Mouse (Mus musculus) ES-Bruce4 (cell line): ENCODE results near the gene Slc9a3r2. TPM values are rescaled to one million over a fixed set of nuclear protein-coding genes. Genes with fewer than 3 reads are reported as not detected.

Experiments
- H3K27ac ChIP-seq: 2 replicates; pipeline ENCODE4 v1.5.1; 2012; ENCODE audit warnings: low read length, inconsistent platforms; ENCODE audit not compliant: insufficient read depth
- H3K27me3 ChIP-seq: 2 replicates; pipeline ENCODE4 v1.6.1; 2012; ENCODE audit warnings: mild to moderate bottlenecking, low read length, inconsistent platforms; ENCODE audit not compliant: control insufficient read depth, poor library complexity, insufficient read depth, severe bottlenecking
- H3K36me3 ChIP-seq: 2 replicates; pipeline ENCODE4 v1.6.1; 2012; ENCODE audit warnings: inconsistent platforms, mild to moderate bottlenecking, low read length, moderate library complexity; ENCODE audit not compliant: control insufficient read depth, poor library complexity, insufficient read depth, severe bottlenecking
- H3K4me1 ChIP-seq: one replicate; pipeline ENCODE4 v1.8.1; 2011; ENCODE audit warnings: low read length; ENCODE audit not compliant: control insufficient read depth, insufficient read depth
- H3K4me3 ChIP-seq: 2 replicates; pipeline ENCODE4 v1.5.1; 2011; ENCODE audit warnings: low read depth, mild to moderate bottlenecking, low read length
- H3K9ac ChIP-seq: 2 replicates; pipeline ENCODE4 v1.6.1; 2012; ENCODE audit warnings: low read depth, mild to moderate bottlenecking, inconsistent platforms; ENCODE audit not compliant: poor library complexity, severe bottlenecking
- H3K9me3 ChIP-seq: replicated peaks from 2 replicates; pipeline ENCODE4 v1.6.1; 2012; ENCODE audit warnings: mild to moderate bottlenecking, low read length, inconsistent platforms; ENCODE audit not compliant: control insufficient read depth, poor library complexity, insufficient read depth, severe bottlenecking
- CTCF ChIP-seq: IDR thresholded peaks from one replicate; pipeline ENCODE4 v1.8.1; 2011; ENCODE audit warnings: low read depth, low read length
- EP300 ChIP-seq: IDR thresholded peaks from 2 replicates; pipeline ENCODE4 v1.6.1; 2011; ENCODE audit warnings: low read depth, low read length; ENCODE audit not compliant: insufficient read depth
- POLR2A ChIP-seq: IDR thresholded peaks from one replicate; pipeline ENCODE4 v1.8.1; 2011; ENCODE audit warnings: low read length; ENCODE audit not compliant: insufficient read depth
- polyA plus RNA-seq: library from polyadenylated mRNA; stranded (reverse); fragments of >200 nt; gene quantifications from 2 replicates; pipeline ENCODE4 v1.2.4, GENCODE M21; 2011; ENCODE audit warnings: low read depth; ENCODE audit not compliant: missing spikeins, insufficient read depth, insufficient read length

Slc9a3r2 gene
- polyA plus RNA-seq, 1 experiment, result 10.3 TPM

GRCm38 (mm10) chr17:24608370-24608769, 41.8 kb downstream of the Slc9a3r2 start:
- no peak for TF ChIP-seq EP300
- no peak for TF ChIP-seq CTCF
- no peak for TF ChIP-seq POLR2A
- Histone ChIP-seq H3K27me3 (no peaks in the 10 kb centered on the region), H3K9me3 (no peaks in the 10 kb centered on the region), H3K4me3 (no peak overlapping the region), H3K4me1 (no peaks in the 10 kb centered on the region), H3K27ac (no peak overlapping the region), H3K9ac (no peak overlapping the region), H3K36me3 (0 out of 2 replicates have a peak, but pooled peaks cover 3% of the 10 kb centered on the region)

GRCm38 (mm10) chr17:24604557-24604956, 45.6 kb downstream of the Slc9a3r2 start:
- Histone ChIP-seq H3K27ac (0 out of 2 replicates have a peak overlapping the region, but pooled peaks have one; percentile 37), H3K9ac (no peak overlapping the region), H3K4me1 (no peaks in the 10 kb centered on the region), H3K4me3 (no peak overlapping the region), H3K9me3 (no peaks in the 10 kb centered on the region), H3K36me3 (peaks cover 6% of the 10 kb centered on the region), H3K27me3 (no peaks in the 10 kb centered on the region)
- TF ChIP-seq POLR2A (no peak), CTCF (no peak), EP300 (no peak)

- H3K4me3 ChIP-seq, result no peak overlapping the region
- TF ChIP-seq POLR2A (no peak), EP300 (no peak), CTCF (no peak)
Measured at GRCm38 (mm10) chr17:24603961-24604360, 46.2 kb downstream of the Slc9a3r2 start.

GRCm38 (mm10) chr17:24600502-24600901, 49.6 kb downstream of the Slc9a3r2 start:
- no peak overlapping the region for H3K9ac ChIP-seq
- no peaks in the 10 kb centered on the region for H3K4me1 ChIP-seq
- H3K4me3 ChIP-seq, result no peak overlapping the region
- no peak overlapping the region for H3K27ac ChIP-seq
- peaks cover 21% of the 10 kb centered on the region for H3K36me3 ChIP-seq
- H3K9me3 ChIP-seq, result no peaks in the 10 kb centered on the region
- H3K27me3 ChIP-seq, result no peaks in the 10 kb centered on the region
- TF ChIP-seq CTCF, result no peak
- no peak for TF ChIP-seq EP300

More at GRCm38 (mm10) chr17:24603961-24604360, 46.2 kb downstream of the Slc9a3r2 start:
- Histone ChIP-seq H3K4me1 (no peaks in the 10 kb centered on the region), H3K9ac (no peak overlapping the region), H3K9me3 (no peaks in the 10 kb centered on the region), H3K27ac (no peak overlapping the region), H3K36me3 (peaks cover 8% of the 10 kb centered on the region), H3K27me3 (no peaks in the 10 kb centered on the region)

GRCm38 (mm10) chr17:24597989-24598388, 52.1 kb downstream of the Slc9a3r2 start:
- Histone ChIP-seq H3K4me1 (peaks cover 3% of the 10 kb centered on the region), H3K4me3 (no peak overlapping the region), H3K36me3 (peaks cover 18% of the 10 kb centered on the region), H3K9me3 (no peaks in the 10 kb centered on the region), H3K27me3 (no peaks in the 10 kb centered on the region), H3K27ac (no peak overlapping the region), H3K9ac (no peak overlapping the region)
- TF ChIP-seq EP300 (no peak), CTCF (no peak), POLR2A (no peak)

DNA sequence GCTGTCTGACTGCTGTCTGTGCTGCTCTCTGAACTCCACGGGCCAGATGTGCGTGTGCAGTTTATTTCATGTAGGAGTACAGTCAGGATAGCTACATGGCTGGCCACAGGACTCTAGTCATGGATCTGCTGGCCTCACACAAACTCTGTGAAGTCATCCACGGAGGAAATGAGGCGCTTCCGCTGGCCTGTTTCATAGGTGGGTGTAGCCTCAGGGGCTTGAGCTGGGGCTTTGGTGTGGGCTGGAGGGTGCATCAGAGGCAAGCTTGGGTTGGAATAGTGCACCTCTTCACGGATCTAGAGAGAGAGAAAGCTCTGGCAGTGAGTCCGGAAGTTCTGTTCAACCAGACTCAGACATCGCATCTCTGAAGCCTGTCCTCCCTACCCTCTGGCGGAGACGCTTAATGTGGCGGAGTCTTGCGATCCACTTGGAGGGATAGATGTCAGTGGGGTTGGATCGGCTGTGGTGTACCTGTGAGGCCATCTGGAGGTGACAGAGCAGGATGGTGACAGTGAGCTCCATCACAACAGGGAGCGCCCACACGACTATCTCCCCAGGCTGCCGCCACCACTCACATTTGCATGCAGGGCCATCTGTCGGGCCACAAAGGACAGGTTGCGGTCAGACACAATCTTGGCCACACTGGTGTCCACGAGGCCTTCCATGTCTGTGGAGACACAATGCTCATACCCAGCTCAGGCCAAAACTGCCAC, 53.5 kb downstream of the Slc9a3r2 start:
- H3K36me3 ChIP-seq, result peaks cover 18% of the 10 kb centered on the region
- no peaks in the 10 kb centered on the region for H3K9me3 ChIP-seq
- peaks cover 3% of the 10 kb centered on the region for H3K4me1 ChIP-seq
- H3K9ac ChIP-seq, result no peak overlapping the region
- no peak overlapping the region for H3K4me3 ChIP-seq
- TF ChIP-seq CTCF (no peak), POLR2A (no peak), EP300 (no peak)
- H3K27ac ChIP-seq, result no peak overlapping the region
- no peaks in the 10 kb centered on the region for H3K27me3 ChIP-seq
